Mouse (Mus musculus): Measurements from ENCODE around the gene S100a6. TPM values are rescaled to one million over a fixed set of nuclear protein-coding genes. Genes with fewer than 3 reads are reported as not detected.

S100a6 gene
- polyA plus RNA-seq (2012; rRNA removed): 3,944 and 6,594 TPM in 2 replicates

- DNase-seq (ENCODE audit: low spot score): peak; percentile 84
Observed at GRCm38 (mm10) chr3:90612728-90613291, at the start of gene S100a6. S100a6 (plus strand) TSS chr3:90612882.

DNA sequence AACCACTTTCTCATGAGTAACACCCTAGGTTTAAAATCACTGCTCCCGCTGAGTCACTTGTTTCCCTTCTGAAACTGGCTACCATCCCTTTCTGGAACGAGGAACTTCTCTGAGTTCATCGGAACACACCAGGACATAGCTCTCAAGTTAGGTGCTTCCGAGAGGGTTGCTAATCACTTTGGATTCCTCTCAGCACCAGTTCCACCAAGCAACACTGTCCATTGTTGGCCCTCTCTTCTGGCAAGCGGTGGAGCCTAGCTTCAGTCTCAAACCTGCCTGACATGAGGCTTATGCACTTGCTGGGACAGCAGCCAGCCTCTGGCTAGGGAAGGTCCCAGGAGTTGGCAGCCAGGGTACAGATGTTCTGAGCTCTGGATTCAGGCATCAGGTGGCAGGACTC, 38.0 kb upstream of the S100a6 start:
- no peak for DNase-seq (ENCODE audit: low spot score)

- no peak for DNase-seq (ENCODE audit: low spot score)
Observed at GRCm38 (mm10) chr3:90575320-90575719, 37.4 kb upstream of the S100a6 start.

- DNase-seq (ENCODE audit: low spot score): no peak
Observed at GRCm38 (mm10) chr3:90576351-90577001, 36.2 kb upstream of the S100a6 start.

GRCm38 (mm10) chr3:90579433-90579832, 33.2 kb upstream of the S100a6 start:
- DNase-seq (ENCODE audit: low spot score): no peak

- no peak for DNase-seq (ENCODE audit: low spot score)
Observed at GRCm38 (mm10) chr3:90581141-90581540, 31.5 kb upstream of the S100a6 start.

DNA sequence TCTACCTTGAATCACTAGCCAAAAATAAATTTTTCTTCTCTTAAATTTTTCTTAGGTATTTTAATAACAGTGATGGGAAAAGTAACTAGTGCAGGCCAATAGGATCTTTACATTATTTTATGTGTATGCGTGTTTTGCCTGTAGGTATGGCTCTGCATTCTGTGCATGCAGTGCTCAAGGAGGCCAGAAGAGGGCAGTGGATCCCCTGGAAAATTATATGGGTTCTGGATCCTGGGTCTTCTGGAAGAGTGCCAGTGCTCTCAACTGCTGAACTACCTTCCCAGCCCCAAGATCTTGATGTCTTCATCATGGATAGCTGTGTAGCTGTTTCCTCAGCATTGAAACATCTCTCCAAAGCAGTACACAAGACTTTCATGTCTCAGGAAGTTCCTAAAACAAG, 30.5 kb upstream of the S100a6 start:
- DNase-seq (ENCODE audit: low spot score): no peak

DNA sequence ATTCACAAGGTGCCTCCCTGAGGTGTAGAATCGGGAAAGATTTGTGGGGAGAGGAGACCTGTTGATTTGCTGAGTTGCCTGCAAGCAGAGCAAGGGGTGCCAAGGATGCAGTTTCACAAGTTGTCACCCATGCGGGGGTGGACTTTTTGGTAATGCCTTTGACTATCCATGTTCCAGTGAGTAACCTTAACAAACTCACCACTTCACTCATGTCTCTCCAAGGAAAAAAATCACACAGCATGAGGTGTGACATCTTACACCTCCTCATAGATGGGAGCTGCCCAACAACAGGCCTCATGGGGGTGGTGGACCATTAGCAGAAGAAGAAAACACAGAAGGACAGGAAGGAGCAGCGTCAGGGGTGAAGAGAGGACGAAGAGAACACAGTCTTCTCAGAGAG, 30.1 kb upstream of the S100a6 start:
- DNase-seq (ENCODE audit: low spot score): no peak

DNA sequence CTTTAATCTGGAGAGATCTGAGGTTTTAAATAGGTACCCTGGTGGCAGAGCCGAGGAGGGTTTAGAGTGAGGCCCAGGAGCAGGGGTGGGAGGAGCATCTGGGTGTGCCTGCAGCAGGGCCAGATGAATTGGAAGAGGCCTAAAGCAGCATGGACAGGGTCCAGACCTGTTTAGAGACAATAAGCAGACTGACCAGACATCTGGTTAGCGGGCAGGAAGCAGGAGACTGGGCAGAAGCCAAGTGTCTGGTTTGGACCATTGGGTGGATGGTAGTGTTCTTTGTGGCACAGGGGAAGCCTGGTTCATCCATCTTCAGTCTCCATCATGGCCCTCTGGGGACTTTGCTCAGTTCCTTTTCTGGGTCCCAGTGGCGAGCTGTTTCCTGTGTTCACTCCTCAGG, 28.8 kb upstream of the S100a6 start:
- DNase-seq (ENCODE audit: low spot score): no peak

GRCm38 (mm10) chr3:90585595-90585994, 27.1 kb upstream of the S100a6 start:
- DNase-seq (ENCODE audit: low spot score): peak; percentile 60

DNA sequence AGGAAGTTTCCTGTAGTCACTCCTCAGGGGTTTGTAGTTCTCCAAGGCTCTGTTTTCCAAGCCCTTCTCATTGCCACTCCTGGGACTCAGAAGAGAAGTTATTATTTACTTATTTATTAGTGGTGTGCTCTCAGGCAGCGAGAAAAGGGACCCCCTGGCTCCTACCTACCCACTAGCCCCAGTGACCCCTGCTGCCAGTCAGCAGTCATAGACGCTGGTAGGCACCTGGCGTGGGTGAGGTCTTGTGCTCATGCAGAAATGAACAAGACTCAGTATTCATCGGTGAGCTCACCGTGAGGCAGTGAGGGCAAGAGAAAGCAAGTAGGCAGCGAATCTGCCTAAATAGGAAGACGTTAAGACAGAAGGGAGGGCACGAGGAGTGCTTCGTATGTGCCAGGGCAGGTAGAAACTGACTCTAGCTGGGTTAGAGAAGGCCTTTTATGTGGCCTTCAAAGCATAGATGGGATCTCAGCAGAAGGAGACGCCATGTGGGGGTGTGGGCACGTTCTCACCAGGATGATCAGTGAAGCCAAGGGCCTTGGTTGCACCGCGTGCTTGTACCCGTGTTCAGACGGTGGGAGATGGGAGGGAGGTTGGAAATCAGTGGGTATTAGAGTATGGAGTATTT, 26.6 kb upstream of the S100a6 start:
- no peak for DNase-seq (ENCODE audit: low spot score)

DNA sequence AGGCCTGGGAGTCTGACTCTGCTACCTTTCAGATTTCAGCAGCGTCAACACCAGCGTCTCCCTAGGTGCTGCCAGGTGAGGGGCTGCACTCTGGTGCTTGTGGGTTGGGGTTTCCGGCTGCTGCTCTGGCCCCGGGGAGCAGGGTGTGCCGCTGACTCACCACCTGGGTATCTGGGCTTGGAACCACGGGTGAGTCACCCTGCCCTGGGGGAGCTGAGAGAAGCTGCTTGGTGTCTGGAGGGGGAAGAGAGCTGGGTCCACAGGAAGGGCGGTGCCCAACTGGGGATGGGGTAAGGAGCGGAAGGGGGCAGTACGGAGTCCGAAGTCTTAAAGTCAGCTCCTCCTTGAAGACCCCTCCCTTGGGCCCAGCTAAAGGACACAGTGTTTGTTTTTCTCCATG, 25.8 kb upstream of the S100a6 start:
- DNase-seq (ENCODE audit: low spot score): peak; percentile 80

- DNase-seq (ENCODE audit: low spot score): no peak
Observed at GRCm38 (mm10) chr3:90587361-90588101, 25.2 kb upstream of the S100a6 start.

DNA sequence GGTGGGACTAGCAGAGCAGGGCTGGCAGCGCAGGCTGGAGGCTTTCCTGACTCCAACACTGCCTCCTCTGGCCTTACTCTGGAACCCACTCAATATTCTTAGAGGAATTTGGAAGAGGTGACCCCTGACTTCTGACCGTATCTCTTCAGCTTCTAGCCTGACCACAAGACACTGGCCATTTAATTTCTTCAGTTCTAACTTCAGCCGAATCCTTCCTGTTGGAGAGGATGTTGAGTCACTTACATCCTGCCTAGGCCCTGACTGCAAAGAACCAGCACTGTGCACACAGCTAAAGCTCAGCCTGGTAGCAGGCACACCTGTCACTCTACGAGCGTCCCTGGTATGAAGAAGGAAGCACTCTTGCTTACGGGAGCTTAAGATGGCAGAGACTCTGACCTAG, 23.3 kb upstream of the S100a6 start:
- no peak for DNase-seq (ENCODE audit: low spot score)

- DNase-seq (ENCODE audit: low spot score): no peak
Observed at GRCm38 (mm10) chr3:90589947-90590346, 22.7 kb upstream of the S100a6 start, which contains the start of gene S100a2. S100a2 (plus strand) TSS chr3:90590247.

- no peak for DNase-seq (ENCODE audit: low spot score)
Observed at GRCm38 (mm10) chr3:90594466-90594865, 18.2 kb upstream of the S100a6 start.

GRCm38 (mm10) chr3:90595556-90595955, 17.1 kb upstream of the S100a6 start:
- DNase-seq (ENCODE audit: low spot score): no peak

DNA sequence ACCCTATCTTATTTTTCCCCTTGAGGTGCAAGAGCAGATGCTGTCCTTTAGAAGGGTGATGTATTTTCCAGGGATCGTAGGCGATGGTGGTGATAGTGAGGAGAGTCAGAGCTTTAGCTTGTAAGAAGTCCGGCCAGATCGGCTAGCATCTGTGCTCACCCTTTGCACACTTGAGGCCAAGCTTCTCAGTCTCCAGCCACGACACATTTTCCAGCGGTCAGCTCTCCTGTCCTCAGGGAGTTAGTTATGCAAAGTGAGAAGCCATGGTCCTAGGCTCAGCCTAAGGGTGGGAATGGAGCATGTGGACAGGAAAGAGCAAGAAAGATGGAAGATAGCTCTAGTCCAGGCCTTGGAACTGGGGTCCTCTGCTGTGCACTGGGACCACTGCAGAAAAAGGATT, 15.9 kb upstream of the S100a6 start:
- no peak for DNase-seq (ENCODE audit: low spot score)

DNA sequence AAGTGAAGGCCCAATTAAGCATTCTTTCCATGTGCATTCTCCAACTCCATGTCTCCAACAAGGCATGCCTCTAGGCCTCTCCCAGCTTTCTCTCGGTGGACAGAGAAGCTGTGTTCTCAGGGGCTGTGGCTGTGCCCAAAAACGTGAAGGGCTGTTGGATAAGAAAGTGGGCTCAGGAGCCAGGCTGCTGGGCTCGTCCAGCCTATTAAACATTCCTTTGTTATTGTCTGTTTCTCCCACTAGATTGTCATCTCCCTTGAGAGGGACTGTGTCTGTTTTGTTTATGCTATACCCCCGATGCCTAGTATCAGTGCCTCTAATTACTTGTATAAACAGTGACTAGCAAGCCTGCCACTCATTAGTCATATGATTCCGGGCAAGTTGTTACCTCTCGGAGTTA, 14.9 kb upstream of the S100a6 start:
- DNase-seq (ENCODE audit: low spot score): peak; percentile 23

DNA sequence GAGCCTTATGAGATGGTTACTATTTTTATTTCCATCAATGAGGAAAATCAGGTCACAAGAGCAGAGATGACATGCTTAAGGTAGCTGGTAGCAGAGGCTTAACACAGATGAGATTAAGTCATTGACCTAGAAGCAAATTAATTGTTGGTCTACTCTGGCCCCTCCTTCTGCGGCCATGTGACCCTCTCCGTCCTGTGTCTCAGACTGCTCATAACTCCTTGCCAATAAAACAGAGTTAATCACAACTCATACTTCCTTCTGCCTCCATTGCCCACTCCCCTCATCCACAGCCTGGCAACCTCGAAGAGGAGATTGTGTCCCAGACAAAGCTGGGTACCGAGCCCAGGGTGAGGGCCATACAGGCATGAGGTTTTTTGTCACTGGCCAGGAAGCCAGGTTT, 14.5 kb upstream of the S100a6 start:
- DNase-seq (ENCODE audit: low spot score): peak; percentile 20

- no peak for DNase-seq (ENCODE audit: low spot score)
Observed at GRCm38 (mm10) chr3:90599401-90599800, 13.3 kb upstream of the S100a6 start.

- DNase-seq (ENCODE audit: low spot score): no peak
Observed at GRCm38 (mm10) chr3:90600036-90600435, 12.6 kb upstream of the S100a6 start.
